Comparison of ENCODE assay signal across 8 mouse cellular contexts in the genomic region with DNA sequence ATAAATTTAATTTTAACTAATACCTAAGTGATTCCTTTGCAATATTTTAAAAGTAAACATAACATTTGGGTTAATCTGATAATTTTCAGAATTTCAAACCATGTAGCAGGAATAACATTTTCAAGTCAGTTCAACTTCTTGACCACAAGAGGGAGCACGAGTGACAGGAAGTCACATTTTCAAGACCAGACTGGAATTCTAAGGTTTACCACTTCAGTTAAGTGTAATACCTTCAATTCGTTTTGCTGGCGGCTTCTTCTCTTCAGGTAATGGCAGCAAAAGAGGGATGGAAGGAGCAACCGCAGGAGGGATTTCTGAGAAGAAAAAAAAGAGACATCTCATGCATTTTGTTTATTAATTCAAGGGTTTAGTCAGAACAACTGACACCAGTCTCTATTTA.
DNase-seq lines count a peak whose midpoint lies in the region; ATAC-seq lines count a peak whose summit lies in the region.

No protein-coding gene starts in this region.

- WGBS in forebrain, embryonic 14.5 days: 29% methylated on average over 4 of the region's 4 CpGs
- WGBS in forebrain, embryonic 12.5 days: 25% methylated on average over 4 of the region's 4 CpGs
- WGBS in midbrain, embryonic 11.5 days: 23% methylated on average over 4 of the region's 4 CpGs
- WGBS in midbrain, embryonic 15.5 days: 31% methylated on average over 4 of the region's 4 CpGs

- H3K4me3 ChIP-seq in forebrain, embryonic 14.5 days (ENCODE audit: low read depth, low read length): no peak overlapping the region
- no peak overlapping the region for H3K4me3 ChIP-seq in forebrain, embryonic 12.5 days (replicated peaks)
- H3K4me3 ChIP-seq in midbrain, embryonic 11.5 days (ENCODE audit: low read depth, low read length): no peak overlapping the region
- no peak overlapping the region for H3K4me3 ChIP-seq in midbrain, embryonic 15.5 days

- H3K27ac ChIP-seq in forebrain, embryonic 14.5 days (ENCODE audit: low read depth, low read length): no peak overlapping the region
- H3K27ac ChIP-seq in forebrain, embryonic 12.5 days: no peak overlapping the region
- H3K27ac ChIP-seq in midbrain, embryonic 11.5 days (ENCODE audit: low read depth, low read length): no peak overlapping the region
- no peak overlapping the region for H3K27ac ChIP-seq in midbrain, embryonic 15.5 days

- no peaks in the 10 kb centered on the region for H3K9me3 ChIP-seq in forebrain, embryonic 14.5 days (replicated peaks; ENCODE audit: control insufficient read depth, low read length)
- H3K9me3 ChIP-seq in forebrain, embryonic 12.5 days: no peaks in the 10 kb centered on the region
- H3K9me3 ChIP-seq in midbrain, embryonic 11.5 days (ENCODE audit: control insufficient read depth, low read length): no peaks in the 10 kb centered on the region
- H3K9me3 ChIP-seq in midbrain, embryonic 15.5 days: no peaks in the 10 kb centered on the region

- intact Hi-C loops in heart, postnatal 14 days (cut with DNase I): loop anchor here (10.0 kb wide), 1 partner anchor 192 kb away; a partner anchor contains a TSS

- no peak for ATAC-seq in forebrain, embryonic 14.5 days
- ATAC-seq in forebrain, embryonic 12.5 days (ENCODE audit: low FRiP score): no peak
- ATAC-seq in midbrain, embryonic 11.5 days (ENCODE audit: low FRiP score): no peak
- ATAC-seq in midbrain, embryonic 15.5 days (replicated peaks): no peak

- no peak overlapping the region for H3K9ac ChIP-seq in forebrain, embryonic 14.5 days (ENCODE audit: low read length)
- no peak overlapping the region for H3K9ac ChIP-seq in forebrain, embryonic 12.5 days
- no peak overlapping the region for H3K9ac ChIP-seq in midbrain, embryonic 11.5 days (ENCODE audit: low read length)
- no peak overlapping the region for H3K9ac ChIP-seq in midbrain, embryonic 15.5 days

- no peak overlapping the region for H3K4me2 ChIP-seq in forebrain, embryonic 14.5 days (ENCODE audit: low read length)
- no peak overlapping the region for H3K4me2 ChIP-seq in forebrain, embryonic 12.5 days
- no peak overlapping the region for H3K4me2 ChIP-seq in midbrain, embryonic 11.5 days
- H3K4me2 ChIP-seq in midbrain, embryonic 15.5 days: no peak overlapping the region

- H3K36me3 ChIP-seq in forebrain, embryonic 14.5 days (ENCODE audit: control insufficient read depth, insufficient read depth, low read length): no peaks in the 10 kb centered on the region
- H3K36me3 ChIP-seq in forebrain, embryonic 12.5 days (replicated peaks): no peaks in the 10 kb centered on the region
- H3K36me3 ChIP-seq in midbrain, embryonic 11.5 days (ENCODE audit: control insufficient read depth, insufficient read depth, low read length): no peaks in the 10 kb centered on the region
- no peaks in the 10 kb centered on the region for H3K36me3 ChIP-seq in midbrain, embryonic 15.5 days (replicated peaks)

- peak; percentile 82 for DNase-seq in forebrain, embryonic 14.5 days (ENCODE audit: low spot score)
- peak; percentile 88 for DNase-seq in midbrain, embryonic 11.5 days (ENCODE audit: low spot score, missing footprints)
- peak; percentile 23 to 45 for DNase-seq in cerebellum, postnatal 14 days
- DNase-seq in mesoderm, embryonic 11.5 days (ENCODE audit: low read depth, low spot score): peak; percentile 78
- DNase-seq in kidney, postnatal 25 days: no peak
- DNase-seq in heart, postnatal 14 days: no peak

- H3K27me3 ChIP-seq in forebrain, embryonic 14.5 days (replicated peaks; ENCODE audit: control insufficient read depth, insufficient read depth, low read length): no peaks in the 10 kb centered on the region
- H3K27me3 ChIP-seq in forebrain, embryonic 12.5 days: no peaks in the 10 kb centered on the region
- H3K27me3 ChIP-seq in midbrain, embryonic 11.5 days (ENCODE audit: control insufficient read depth, insufficient read depth, low read length): no peaks in the 10 kb centered on the region
- H3K27me3 ChIP-seq in midbrain, embryonic 15.5 days (replicated peaks): no peaks in the 10 kb centered on the region

- no peaks in the 10 kb centered on the region for H3K4me1 ChIP-seq in forebrain, embryonic 14.5 days (ENCODE audit: control insufficient read depth, insufficient read depth, low read length)
- H3K4me1 ChIP-seq in forebrain, embryonic 12.5 days: no peaks in the 10 kb centered on the region
- H3K4me1 ChIP-seq in midbrain, embryonic 11.5 days (ENCODE audit: control insufficient read depth, insufficient read depth, low read length): no peaks in the 10 kb centered on the region
- H3K4me1 ChIP-seq in midbrain, embryonic 15.5 days: no peaks in the 10 kb centered on the region

Comparison
In these comparisons a context has a peak if more than half of its experiments do, and no peak if none do; other contexts are left out.
1. DNase-seq: peak in forebrain, embryonic 14.5 days (single experiment), midbrain, embryonic 11.5 days (single experiment), cerebellum, postnatal 14 days (2 of 2) and mesoderm, embryonic 11.5 days (single experiment); none in kidney, postnatal 25 days (0 of 2) and heart, postnatal 14 days (0 of 2).